Mouse (Mus musculus): ENCODE measurements around the gene Ccdc184.

DNA sequence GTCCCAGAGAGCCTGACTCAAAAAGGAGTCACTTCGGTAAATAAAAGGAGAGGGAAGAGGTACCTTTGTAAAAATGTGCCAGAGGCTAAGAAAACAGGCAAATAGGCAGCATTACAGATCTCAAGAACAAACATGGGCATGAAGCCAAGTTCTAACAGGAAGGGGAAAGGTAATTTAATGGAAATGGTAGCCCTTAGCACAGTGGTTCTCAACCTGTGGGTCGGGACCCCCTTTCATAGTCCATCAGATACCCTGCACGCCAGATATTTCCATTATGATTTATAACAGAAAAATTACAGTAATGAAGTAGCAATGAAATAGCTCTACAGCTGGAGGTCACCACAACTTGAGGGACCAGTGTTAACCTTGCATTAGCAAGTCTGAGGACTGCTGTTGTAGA, 10.4 kb downstream of the Ccdc184 start:
- TF ChIP-seq POLR2A (IDR thresholded peaks at IDR 0.05; ENCODE audit: insufficient read depth, low read depth, low read length) (no peak), EP300 (IDR thresholded peaks at IDR 0.05; ENCODE audit: insufficient read depth, low read depth, low read length) (no peak), CTCF (IDR thresholded peaks at IDR 0.05) (no peak)

Measured in heart, adult 2 months (tissue).